Mouse (Mus musculus): ENCODE results near the gene Tent4b. TPM values are rescaled to one million over a fixed set of nuclear protein-coding genes. Genes with fewer than 3 reads are reported as not detected.

Tent4b gene
- polyA plus RNA-seq, 1 experiment from 2014 or later, result 6.7 TPM

DNA sequence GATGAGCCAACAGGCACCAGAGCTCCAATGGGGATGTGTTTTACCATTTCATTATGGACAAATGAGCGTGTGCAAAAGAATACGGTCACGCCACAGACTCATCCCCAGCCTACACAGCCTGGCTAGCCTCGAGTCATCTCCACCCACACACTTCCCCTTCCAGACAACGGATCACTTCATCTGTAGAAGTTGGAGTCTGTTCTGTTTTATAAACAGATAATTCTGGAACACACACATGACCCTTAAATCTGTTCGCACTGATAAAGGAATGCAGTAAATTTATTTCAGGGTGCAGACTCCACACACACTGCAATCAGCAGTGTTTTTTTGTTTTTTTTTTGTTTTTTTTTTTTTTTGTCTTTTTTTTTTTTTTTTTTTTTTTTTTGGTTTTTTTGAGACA, 80.7 kb downstream of the Tent4b start:
- Histone ChIP-seq H3K9me3 (ENCODE audit: low read length) (no peaks in the 10 kb centered on the region), H3K4me1 (ENCODE audit: insufficient read depth, low read depth, low read length) (peaks cover 9% of the 10 kb centered on the region; the same call in 1 of the 2 replicates), H3K27ac (ENCODE audit: low read length) (no peak overlapping the region), H3K27me3 (replicated peaks; ENCODE audit: insufficient read depth, low read length) (no peaks in the 10 kb centered on the region), H3K9ac (replicated peaks; ENCODE audit: low read depth) (no peak overlapping the region), H3K36me3 (ENCODE audit: insufficient read depth, low read length) (no peaks in the 10 kb centered on the region), H3K4me3 (ENCODE audit: low read depth, low read length) (no peak overlapping the region), H3K4me2 (replicated peaks; ENCODE audit: low read depth, low read length) (no peak overlapping the region)
- no peak for TF ChIP-seq CTCF (IDR thresholded peaks at IDR 0.05)
- no peak for TF ChIP-seq EP300 (IDR thresholded peaks at IDR 0.05)
- 48% methylated on average over 6 of the region's 6 CpGs for WGBS
- peak; percentile 68 for ATAC-seq
- peak; percentile 65 for DNase-seq (ENCODE audit: low spot score)

DNA sequence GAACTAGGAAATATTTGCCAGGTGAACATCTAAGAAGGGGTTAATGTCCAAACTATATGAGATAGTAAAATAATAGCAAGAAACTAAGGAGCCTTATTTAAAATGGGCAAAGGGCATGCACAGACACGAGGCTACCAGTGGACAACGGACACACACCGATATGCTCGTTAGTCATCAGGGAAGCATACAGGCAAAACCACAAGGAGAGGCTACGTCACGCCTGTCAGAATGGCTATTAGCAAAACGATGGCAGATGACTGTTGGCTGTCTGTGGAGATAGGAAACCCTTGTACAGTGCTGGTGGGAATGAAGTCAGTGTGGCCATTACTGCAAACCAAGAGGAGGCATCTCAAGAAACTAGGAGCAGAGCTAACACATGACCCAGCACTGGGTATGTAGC, 81.9 kb downstream of the Tent4b start:
- Histone ChIP-seq H3K9me3 (ENCODE audit: low read length) (no peaks in the 10 kb centered on the region), H3K9ac (replicated peaks; ENCODE audit: low read depth) (no peak overlapping the region), H3K4me1 (ENCODE audit: insufficient read depth, low read depth, low read length) (peaks cover 9% of the 10 kb centered on the region; the same call in 1 of the 2 replicates), H3K4me2 (replicated peaks; ENCODE audit: low read depth, low read length) (no peak overlapping the region), H3K27ac (ENCODE audit: low read length) (no peak overlapping the region), H3K27me3 (replicated peaks; ENCODE audit: insufficient read depth, low read length) (no peaks in the 10 kb centered on the region), H3K4me3 (ENCODE audit: low read depth, low read length) (no peak overlapping the region), H3K36me3 (ENCODE audit: insufficient read depth, low read length) (no peaks in the 10 kb centered on the region)
- no peak for ATAC-seq
- no peak for DNase-seq (ENCODE audit: low spot score)
- TF ChIP-seq CTCF (IDR thresholded peaks at IDR 0.05) (no peak), EP300 (IDR thresholded peaks at IDR 0.05) (no peak)
- 81% methylated on average over 7 of the region's 7 CpGs for WGBS

DNA sequence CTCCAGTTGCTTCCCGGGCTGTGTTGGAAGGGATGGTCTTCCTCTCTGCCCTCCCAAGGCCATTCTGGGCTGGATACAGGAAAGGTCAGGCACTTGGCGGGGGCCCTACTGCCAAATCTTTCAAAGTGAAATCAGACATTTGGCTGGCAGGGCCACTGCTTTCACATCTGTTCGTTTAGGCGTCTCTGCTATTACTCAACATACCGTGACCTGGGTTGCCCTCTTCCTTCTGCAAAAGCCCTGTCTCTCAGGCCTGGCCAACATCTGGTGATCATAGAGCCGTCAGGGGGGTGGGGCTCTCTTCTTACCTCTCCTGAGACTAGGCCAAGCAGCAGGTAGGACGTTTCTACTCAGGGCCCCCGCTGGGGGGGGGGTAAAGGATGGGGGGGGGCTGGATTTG, 83.7 kb downstream of the Tent4b start:
- no peaks in the 10 kb centered on the region for H3K27me3 ChIP-seq (replicated peaks; ENCODE audit: insufficient read depth, low read length)
- no peak overlapping the region for H3K4me3 ChIP-seq (ENCODE audit: low read depth, low read length)
- DNase-seq (ENCODE audit: low spot score) (peak; percentile 84), ATAC-seq (peak; percentile 52)
- TF ChIP-seq CTCF (IDR thresholded peaks at IDR 0.05) (no peak), EP300 (IDR thresholded peaks at IDR 0.05) (peak; percentile 43; the same call in 1 of the 2 replicates)
- H3K27ac ChIP-seq (ENCODE audit: low read length), result no peak overlapping the region
- H3K9ac ChIP-seq (replicated peaks; ENCODE audit: low read depth), result no peak overlapping the region
- no peaks in the 10 kb centered on the region for H3K36me3 ChIP-seq (ENCODE audit: insufficient read depth, low read length)
- H3K4me1 ChIP-seq (ENCODE audit: insufficient read depth, low read depth, low read length), result peaks cover 9% of the 10 kb centered on the region; the same call in 1 of the 2 replicates
- no peaks in the 10 kb centered on the region for H3K9me3 ChIP-seq (ENCODE audit: low read length)
- 29% methylated on average over 7 of the region's 8 CpGs for WGBS
- H3K4me2 ChIP-seq (replicated peaks; ENCODE audit: low read depth, low read length), result no peak overlapping the region

- Histone ChIP-seq H3K4me3 (ENCODE audit: low read depth, low read length) (no peak overlapping the region), H3K4me2 (replicated peaks; ENCODE audit: low read depth, low read length) (no peak overlapping the region), H3K27me3 (replicated peaks; ENCODE audit: insufficient read depth, low read length) (no peaks in the 10 kb centered on the region), H3K4me1 (ENCODE audit: insufficient read depth, low read depth, low read length) (peaks cover 9% of the 10 kb centered on the region; the same call in 1 of the 2 replicates), H3K9me3 (ENCODE audit: low read length) (no peaks in the 10 kb centered on the region), H3K36me3 (ENCODE audit: insufficient read depth, low read length) (no peaks in the 10 kb centered on the region), H3K9ac (replicated peaks; ENCODE audit: low read depth) (no peak overlapping the region), H3K27ac (ENCODE audit: low read length) (no peak overlapping the region)
- TF ChIP-seq CTCF (IDR thresholded peaks at IDR 0.05), result no peak
- no peak for TF ChIP-seq EP300 (IDR thresholded peaks at IDR 0.05)
- DNase-seq (ENCODE audit: low spot score), result no peak
- ATAC-seq, result no peak
- 78% methylated on average over 13 of the region's 13 CpGs for WGBS
Observed at GRCm38 (mm10) chr8:88283243-88284115, 84.5 kb downstream of the Tent4b start.

DNA sequence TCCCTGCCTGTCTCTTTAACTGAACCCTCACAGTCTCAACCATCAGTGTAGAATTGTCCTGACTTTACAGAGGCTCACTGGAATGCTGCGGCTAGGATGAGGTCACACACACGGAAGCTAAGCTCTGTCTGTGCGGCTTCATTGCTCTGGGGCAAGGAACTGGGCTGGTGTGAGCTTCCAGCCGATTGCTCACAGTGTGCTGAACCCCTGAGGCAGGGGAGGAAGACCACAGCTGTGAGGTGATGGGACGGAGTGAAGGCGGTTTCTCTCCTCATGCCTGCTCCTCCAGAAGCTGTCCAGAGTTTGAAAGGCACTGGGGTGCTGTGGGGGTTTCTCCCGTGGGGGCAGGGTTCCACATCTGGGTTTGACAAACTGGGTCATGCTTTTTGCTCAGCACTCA, 85.7 kb downstream of the Tent4b start:
- Histone ChIP-seq H3K4me3 (ENCODE audit: low read depth, low read length) (no peak overlapping the region), H3K4me1 (ENCODE audit: insufficient read depth, low read depth, low read length) (peaks cover 5% of the 10 kb centered on the region; the same call in 1 of the 2 replicates), H3K27me3 (replicated peaks; ENCODE audit: insufficient read depth, low read length) (no peaks in the 10 kb centered on the region), H3K36me3 (ENCODE audit: insufficient read depth, low read length) (no peaks in the 10 kb centered on the region), H3K9me3 (ENCODE audit: low read length) (no peaks in the 10 kb centered on the region), H3K27ac (ENCODE audit: low read length) (no peak overlapping the region), H3K9ac (replicated peaks; ENCODE audit: low read depth) (no peak overlapping the region), H3K4me2 (replicated peaks; ENCODE audit: low read depth, low read length) (no peak overlapping the region)
- TF ChIP-seq CTCF (IDR thresholded peaks at IDR 0.05) (no peak), EP300 (IDR thresholded peaks at IDR 0.05) (no peak)
- peak; percentile 51 for ATAC-seq
- WGBS, result 50% methylated on average over 7 of the region's 7 CpGs
- peak; percentile 25 for DNase-seq (ENCODE audit: low spot score)

GRCm38 (mm10) chr8:88285469-88286356, 86.7 kb downstream of the Tent4b start:
- H3K4me1 ChIP-seq (ENCODE audit: insufficient read depth, low read depth, low read length), result peaks cover 5% of the 10 kb centered on the region; the same call in 1 of the 2 replicates
- no peak overlapping the region for H3K27ac ChIP-seq (ENCODE audit: low read length)
- H3K27me3 ChIP-seq (replicated peaks; ENCODE audit: insufficient read depth, low read length), result no peaks in the 10 kb centered on the region
- no peak overlapping the region for H3K9ac ChIP-seq (replicated peaks; ENCODE audit: low read depth)
- H3K36me3 ChIP-seq (ENCODE audit: insufficient read depth, low read length), result no peaks in the 10 kb centered on the region
- peak; percentile 45 for TF ChIP-seq CTCF (IDR thresholded peaks at IDR 0.05)
- TF ChIP-seq EP300 (IDR thresholded peaks at IDR 0.05), result no peak
- ATAC-seq (no peak), DNase-seq (ENCODE audit: low spot score) (no peak)
- H3K4me2 ChIP-seq (replicated peaks; ENCODE audit: low read depth, low read length), result no peak overlapping the region
- H3K4me3 ChIP-seq (ENCODE audit: low read depth, low read length), result no peak overlapping the region
- WGBS, result 88% methylated on average over 8 of the region's 8 CpGs
- H3K9me3 ChIP-seq (ENCODE audit: low read length), result no peaks in the 10 kb centered on the region
